Mouse (Mus musculus): ENCODE measurements around the gene Olfr1134. TPM values are rescaled to one million over a fixed set of nuclear protein-coding genes. Genes with fewer than 3 reads are reported as not detected.
"Not testable (repeated sequence)": the region's sequence is repeated elsewhere in the genome, so short reads cannot be mapped to it uniquely, and the experiment has no call there.

The Olfr1134 gene
- not detected in 2 replicates for polyA plus RNA-seq (2014; fragmentation: Nextera tagmentation; extraction: Ambion mirVana)

DNA sequence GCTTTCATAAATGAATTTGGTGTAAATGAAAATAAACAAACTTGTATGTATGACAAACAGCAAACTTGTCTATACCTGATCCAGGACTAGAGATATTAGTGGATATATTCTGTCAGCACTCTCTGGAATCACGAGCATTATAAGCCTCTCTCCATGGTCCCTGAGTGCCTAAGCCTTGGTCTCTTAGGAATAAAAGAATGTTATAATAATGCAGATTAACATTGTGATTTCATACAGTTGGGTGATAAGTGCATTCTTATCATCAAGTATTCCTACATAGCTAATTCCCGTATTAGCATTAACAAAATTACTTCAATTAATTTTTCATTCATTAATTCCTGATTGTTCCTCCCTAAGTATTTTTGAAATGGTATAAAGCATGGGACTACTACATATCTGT lies at the start of gene Olfr1134:
Gene Olfr1134 (minus strand): TSS at position 101 of the 400 bp plus-strand sequence.
- no peaks in the 10 kb centered on the region for H3K4me1 ChIP-seq (ENCODE audit: control insufficient read depth, insufficient read depth, low read length)
- H3K4me2 ChIP-seq (replicated peaks; ENCODE audit: low read depth, low read length): no peak within 1 kb of the TSS
- 91% methylated on average over 2 of the region's 2 CpGs for WGBS
- H3K4me3 ChIP-seq (ENCODE audit: low read length): no peak within 1 kb of the TSS
- H3K9me3 ChIP-seq (ENCODE audit: control insufficient read depth, low read length): no peaks in the 10 kb centered on the region
- H3K9ac ChIP-seq (ENCODE audit: low read depth, low read length): no peak within 1 kb of the TSS
- H3K27me3 ChIP-seq (ENCODE audit: control insufficient read depth, insufficient read depth, low read length): no peaks in the 10 kb centered on the region
- no peak within 1 kb of the TSS for H3K27ac ChIP-seq (ENCODE audit: low read depth, low read length)
- no peak for ATAC-seq (ENCODE audit: low FRiP score, low TSS enrichment)
- H3K36me3 ChIP-seq (ENCODE audit: control insufficient read depth, insufficient read depth, low read length): no peaks in the 10 kb centered on the region

DNA sequence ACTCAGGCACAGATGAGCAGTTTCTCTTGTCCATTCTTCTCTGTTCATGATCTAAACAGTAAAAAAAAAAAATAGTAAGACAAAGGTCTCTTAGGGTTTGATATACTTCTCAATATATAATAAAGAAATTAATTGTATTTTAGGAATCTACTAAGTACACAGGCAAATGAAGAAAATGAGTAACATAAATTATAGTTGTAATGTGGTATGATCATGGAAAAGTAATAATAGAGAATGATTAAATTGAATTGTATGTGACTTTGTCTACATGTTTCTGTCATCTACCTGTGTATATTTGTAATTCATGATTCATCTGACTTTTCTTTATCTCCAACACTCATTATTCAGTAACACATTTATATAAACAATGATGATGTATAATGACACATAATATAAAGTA lies 35.6 kb upstream of the Olfr1134 start, which contains the start of gene Olfr1136:
Gene Olfr1136 (minus strand): TSS at position 101 of the 400 bp plus-strand sequence.
- no peak within 1 kb of the TSS for H3K9ac ChIP-seq (ENCODE audit: low read depth, low read length)
- no peak within 1 kb of the TSS for H3K4me2 ChIP-seq (replicated peaks; ENCODE audit: low read depth, low read length)
- H3K36me3 ChIP-seq (ENCODE audit: control insufficient read depth, insufficient read depth, low read length): no peaks in the 10 kb centered on the region
- ATAC-seq (ENCODE audit: low FRiP score, low TSS enrichment): no peak
- H3K4me1 ChIP-seq (ENCODE audit: control insufficient read depth, insufficient read depth, low read length): no peaks in the 10 kb centered on the region
- no peaks in the 10 kb centered on the region for H3K9me3 ChIP-seq (ENCODE audit: control insufficient read depth, low read length)
- H3K27me3 ChIP-seq (ENCODE audit: control insufficient read depth, insufficient read depth, low read length): no peaks in the 10 kb centered on the region
- no peak within 1 kb of the TSS for H3K27ac ChIP-seq (ENCODE audit: low read depth, low read length)
- H3K4me3 ChIP-seq (ENCODE audit: low read length): no peak within 1 kb of the TSS

DNA sequence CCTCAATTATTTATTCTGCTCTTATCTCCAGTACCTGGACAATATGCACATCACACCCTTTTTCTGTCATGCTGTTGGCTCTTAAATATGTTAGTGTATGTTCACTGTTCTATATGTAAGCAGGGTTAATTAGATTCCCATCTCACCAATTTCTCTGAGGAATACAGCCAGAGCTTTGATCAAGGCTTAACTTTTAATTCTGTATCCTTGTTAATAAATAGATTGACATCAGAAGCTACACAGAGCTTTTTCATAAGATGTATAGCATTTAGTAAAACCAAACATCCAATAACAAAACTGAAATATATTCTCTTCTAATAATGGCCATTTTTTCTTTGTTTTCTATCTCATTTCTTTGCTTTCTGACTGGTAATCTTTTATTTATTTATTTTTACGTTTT lies 15.3 kb upstream of the Olfr1134 start, which contains the start of gene Olfr1135:
Gene Olfr1135 (minus strand): TSS at position 101 of the 400 bp plus-strand sequence.
- Histone ChIP-seq H3K4me1 (ENCODE audit: control insufficient read depth, insufficient read depth, low read length) (no peaks in the 10 kb centered on the region), H3K4me2 (replicated peaks; ENCODE audit: low read depth, low read length) (no peak within 1 kb of the TSS), H3K9me3 (ENCODE audit: control insufficient read depth, low read length) (no peaks in the 10 kb centered on the region), H3K9ac (ENCODE audit: low read depth, low read length) (no peak within 1 kb of the TSS), H3K27me3 (ENCODE audit: control insufficient read depth, insufficient read depth, low read length) (no peaks in the 10 kb centered on the region), H3K4me3 (ENCODE audit: low read length) (no peak within 1 kb of the TSS), H3K36me3 (ENCODE audit: control insufficient read depth, insufficient read depth, low read length) (no peaks in the 10 kb centered on the region), H3K27ac (ENCODE audit: low read depth, low read length) (no peak within 1 kb of the TSS)
- ATAC-seq (ENCODE audit: low FRiP score, low TSS enrichment): no peak
- 13% methylated on average over 1 of the region's 1 CpGs for WGBS

DNA sequence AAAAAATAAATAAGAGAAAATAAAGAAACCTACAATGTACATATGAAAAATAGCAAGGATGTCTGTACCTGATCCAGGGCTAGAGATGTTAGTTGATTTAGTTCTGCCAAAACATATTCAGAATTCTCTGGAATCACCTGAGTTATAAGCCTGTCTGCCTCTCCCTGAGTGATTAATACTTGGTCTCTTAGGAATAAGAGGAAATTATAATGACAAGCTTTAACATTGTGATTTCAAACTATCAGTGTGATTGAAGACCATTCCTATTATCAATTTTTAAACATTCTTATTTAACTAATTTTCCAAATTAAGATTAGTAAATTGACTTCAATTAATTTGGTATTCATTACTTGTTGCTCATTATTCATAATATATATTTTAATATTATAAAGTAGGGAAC lies 11.0 kb downstream of the Olfr1134 start, which contains the start of gene Olfr1133:
Gene Olfr1133 (minus strand): TSS at position 101 of the 400 bp plus-strand sequence.
- ATAC-seq (ENCODE audit: low FRiP score, low TSS enrichment): no peak
- no peaks in the 10 kb centered on the region for H3K36me3 ChIP-seq (ENCODE audit: control insufficient read depth, insufficient read depth, low read length)
- no peak within 1 kb of the TSS for H3K4me3 ChIP-seq (ENCODE audit: low read length)
- H3K4me2 ChIP-seq (replicated peaks; ENCODE audit: low read depth, low read length): no peak within 1 kb of the TSS
- H3K4me1 ChIP-seq (ENCODE audit: control insufficient read depth, insufficient read depth, low read length): no peaks in the 10 kb centered on the region
- H3K9me3 ChIP-seq (ENCODE audit: control insufficient read depth, low read length): no peaks in the 10 kb centered on the region
- H3K27me3 ChIP-seq (ENCODE audit: control insufficient read depth, insufficient read depth, low read length): no peaks in the 10 kb centered on the region
- no peak within 1 kb of the TSS for H3K27ac ChIP-seq (ENCODE audit: low read depth, low read length)
- H3K9ac ChIP-seq (ENCODE audit: low read depth, low read length): no peak within 1 kb of the TSS

DNA sequence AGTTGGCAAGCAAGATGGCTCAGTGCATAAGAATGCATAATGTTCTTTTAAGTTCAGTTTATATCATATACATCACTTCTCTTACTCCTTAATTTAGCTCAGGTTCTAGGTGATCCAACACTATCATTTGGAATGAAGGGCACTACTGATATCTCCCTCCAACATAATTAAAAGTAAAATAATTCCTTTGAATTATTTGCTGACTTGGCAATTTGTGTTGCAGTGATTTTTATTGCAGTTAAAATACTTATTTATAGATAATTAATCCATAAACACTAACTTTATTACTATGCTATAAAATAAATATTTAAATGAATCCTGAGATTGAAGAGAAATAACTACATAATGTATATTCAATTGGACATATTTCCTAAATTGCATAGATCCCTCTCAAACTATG lies 15.8 kb downstream of the Olfr1134 start:
- ATAC-seq (ENCODE audit: low FRiP score, low TSS enrichment): no peak
- Histone ChIP-seq H3K9ac (ENCODE audit: low read depth, low read length) (no peak overlapping the region), H3K36me3 (ENCODE audit: control insufficient read depth, insufficient read depth, low read length) (no peaks in the 10 kb centered on the region), H3K4me1 (ENCODE audit: control insufficient read depth, insufficient read depth, low read length) (no peaks in the 10 kb centered on the region), H3K9me3 (ENCODE audit: control insufficient read depth, low read length) (no peaks in the 10 kb centered on the region), H3K27me3 (ENCODE audit: control insufficient read depth, insufficient read depth, low read length) (no peaks in the 10 kb centered on the region), H3K27ac (ENCODE audit: low read depth, low read length) (no peak overlapping the region), H3K4me3 (ENCODE audit: low read length) (no peak overlapping the region), H3K4me2 (replicated peaks; ENCODE audit: low read depth, low read length) (no peak overlapping the region)

DNA sequence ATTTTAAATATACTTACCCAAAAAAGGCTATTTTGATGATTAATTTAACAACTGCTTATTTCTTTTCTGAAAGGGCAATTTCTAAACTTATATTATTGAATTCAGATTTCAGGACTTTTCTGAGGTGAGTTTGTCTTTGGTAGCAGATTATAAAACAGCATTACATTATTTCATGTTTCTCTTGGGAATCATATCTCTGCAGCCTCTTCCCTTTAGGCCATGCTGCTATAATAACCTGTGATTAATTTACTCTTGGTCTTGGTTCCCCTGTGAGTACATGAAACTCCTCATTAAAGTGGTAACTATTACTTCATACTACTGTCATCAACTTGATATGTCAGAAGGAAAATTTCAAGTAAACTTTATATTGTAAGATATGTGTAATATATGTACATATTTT lies 20.8 kb downstream of the Olfr1134 start, which contains the start of gene Olfr1132:
Gene Olfr1132 (minus strand): TSS at position 101 of the 400 bp plus-strand sequence.
- no peak within 1 kb of the TSS for H3K4me3 ChIP-seq (ENCODE audit: low read length)
- H3K36me3 ChIP-seq (ENCODE audit: control insufficient read depth, insufficient read depth, low read length): no peaks in the 10 kb centered on the region
- H3K9me3 ChIP-seq (ENCODE audit: control insufficient read depth, low read length): no peaks in the 10 kb centered on the region
- H3K9ac ChIP-seq (ENCODE audit: low read depth, low read length): no peak within 1 kb of the TSS
- H3K4me2 ChIP-seq (replicated peaks; ENCODE audit: low read depth, low read length): no peak within 1 kb of the TSS
- H3K27me3 ChIP-seq (ENCODE audit: control insufficient read depth, insufficient read depth, low read length): no peaks in the 10 kb centered on the region
- H3K4me1 ChIP-seq (ENCODE audit: control insufficient read depth, insufficient read depth, low read length): no peaks in the 10 kb centered on the region
- no peak for ATAC-seq (ENCODE audit: low FRiP score, low TSS enrichment)
- H3K27ac ChIP-seq (ENCODE audit: low read depth, low read length): no peak within 1 kb of the TSS

DNA sequence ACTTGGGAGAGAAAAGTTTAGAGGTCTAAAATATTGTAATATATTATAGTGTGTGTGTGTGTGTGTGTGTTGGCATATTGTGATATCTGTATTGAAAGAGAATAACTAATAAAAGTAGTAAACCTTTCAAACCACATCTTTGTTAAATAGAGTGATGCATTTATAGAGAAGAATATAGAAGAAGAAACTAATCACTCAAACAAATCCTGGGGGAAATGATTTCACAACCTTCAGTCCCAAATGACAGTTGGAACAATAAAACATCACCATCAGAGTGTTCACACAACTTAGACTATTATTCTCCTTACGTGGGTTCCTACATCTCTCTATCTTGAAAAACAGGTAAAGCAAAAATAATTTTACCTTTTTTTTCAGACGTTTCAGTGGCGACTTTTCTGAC lies 31.5 kb downstream of the Olfr1134 start, which contains the start of gene Olfr1131:
Gene Olfr1131 (plus strand): TSS at position 301 of the 400 bp plus-strand sequence.
- no peaks in the 10 kb centered on the region for H3K4me1 ChIP-seq (ENCODE audit: control insufficient read depth, insufficient read depth, low read length)
- H3K36me3 ChIP-seq (ENCODE audit: control insufficient read depth, insufficient read depth, low read length): no peaks in the 10 kb centered on the region
- no peak within 1 kb of the TSS for H3K27ac ChIP-seq (ENCODE audit: low read depth, low read length)
- ATAC-seq (ENCODE audit: low FRiP score, low TSS enrichment): no peak
- no peak within 1 kb of the TSS for H3K4me3 ChIP-seq (ENCODE audit: low read length)
- H3K27me3 ChIP-seq (ENCODE audit: control insufficient read depth, insufficient read depth, low read length): no peaks in the 10 kb centered on the region
- H3K9ac ChIP-seq (ENCODE audit: low read depth, low read length): no peak within 1 kb of the TSS
- H3K4me2 ChIP-seq (replicated peaks; ENCODE audit: low read depth, low read length): no peak within 1 kb of the TSS
- no peaks in the 10 kb centered on the region for H3K9me3 ChIP-seq (ENCODE audit: control insufficient read depth, low read length)
- 72% methylated on average over 3 of the region's 3 CpGs for WGBS

DNA sequence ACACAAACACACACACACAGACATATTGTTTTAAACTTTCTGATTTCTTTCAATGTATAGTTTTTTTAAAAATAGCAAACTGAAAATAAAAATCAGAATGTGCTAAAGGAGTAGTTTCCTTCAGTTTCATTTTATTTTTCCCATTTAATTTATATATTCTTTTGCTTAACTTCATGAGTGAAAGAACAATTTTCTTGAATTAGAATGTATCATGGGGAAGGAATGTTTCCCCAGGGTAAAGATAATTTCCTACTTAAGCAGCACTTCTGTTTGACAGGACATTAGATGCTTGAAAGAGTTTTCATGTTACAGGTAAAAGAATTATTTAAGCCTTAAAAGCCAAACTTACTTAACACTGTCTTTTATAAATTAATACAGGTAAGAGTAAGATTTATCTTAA lies 52.3 kb downstream of the Olfr1134 start, which contains the start of gene Olfr1130:
Gene Olfr1130 (plus strand): TSS at position 301 of the 400 bp plus-strand sequence.
- H3K4me3 ChIP-seq (ENCODE audit: low read length); H3K4me1 ChIP-seq (ENCODE audit: control insufficient read depth, insufficient read depth, low read length); H3K36me3 ChIP-seq (ENCODE audit: control insufficient read depth, insufficient read depth, low read length); H3K9ac ChIP-seq (ENCODE audit: low read depth, low read length); H3K4me2 ChIP-seq (replicated peaks; ENCODE audit: low read depth, low read length); H3K27ac ChIP-seq (ENCODE audit: low read depth, low read length); H3K9me3 ChIP-seq (ENCODE audit: control insufficient read depth, low read length); ATAC-seq (ENCODE audit: low FRiP score, low TSS enrichment); H3K27me3 ChIP-seq (ENCODE audit: control insufficient read depth, insufficient read depth, low read length): not testable (repeated sequence)
